Mouse (Mus musculus) limb, embryonic 11.5 days (tissue): ENCODE data around the gene Skint3. TPM values are rescaled to one million over a fixed set of nuclear protein-coding genes. Genes with fewer than 3 reads are reported as not detected.

ENCODE experiments used
- ATAC-seq: fragments of 200-750 bp; cut with Nextera tagmentation; 2 replicates; pipeline ENCODE4 v1.8.0; 2017; ENCODE audit warnings: low read depth; ENCODE audit not compliant: insufficient number of reproducible peaks, low FRiP score, low TSS enrichment
- DNase-seq: peaks from one replicate; pipeline ENCODE4 v3.0.0-alpha.2; 2015; ENCODE audit warnings: low spot score
- H3K27ac ChIP-seq: fragments of 300-500 bp; sonication (generic); replicated peaks from 2 replicates; pipeline ENCODE4 v1.5.1; 2014; ENCODE audit warnings: low read depth, mild to moderate bottlenecking, low read length
- H3K27me3 ChIP-seq: fragments of 300-500 bp; sonication (generic); 2 replicates; pipeline ENCODE4 v1.6.1; 2014; ENCODE audit warnings: mild to moderate bottlenecking, low read length, mixed read lengths; ENCODE audit not compliant: control insufficient read depth, insufficient read depth
- H3K36me3 ChIP-seq: fragments of 300-500 bp; sonication (generic); 2 replicates; pipeline ENCODE4 v1.6.1; 2014; ENCODE audit warnings: mild to moderate bottlenecking, low read length, moderate library complexity, mixed read lengths; ENCODE audit not compliant: control insufficient read depth, insufficient read depth
- H3K4me1 ChIP-seq: fragments of 300-500 bp; sonication (generic); 2 replicates; pipeline ENCODE4 v1.6.1; 2014; ENCODE audit warnings: low read length, mixed read lengths; ENCODE audit not compliant: control insufficient read depth, insufficient read depth
- H3K4me2 ChIP-seq: fragments of 300-500 bp; sonication (generic); 2 replicates; pipeline ENCODE4 v1.6.1; 2014; ENCODE audit warnings: low read depth, mild to moderate bottlenecking, moderate library complexity; ENCODE audit not compliant: severe bottlenecking
- H3K4me3 ChIP-seq: fragments of 300-500 bp; sonication (generic); 2 replicates; pipeline ENCODE4 v1.5.1; 2014; ENCODE audit warnings: low read depth, low read length
- H3K9ac ChIP-seq: fragments of 300-500 bp; sonication (generic); 2 replicates; pipeline ENCODE4 v1.6.1; 2014; ENCODE audit warnings: mild to moderate bottlenecking, low read length
- H3K9me3 ChIP-seq: fragments of 300-500 bp; sonication (generic); 2 replicates; pipeline ENCODE4 v1.6.1; 2016; ENCODE audit warnings: low read length; ENCODE audit not compliant: control insufficient read depth
- WGBS: fragments of 180-500 bp; shearing (Covaris S2); extraction: QIAGEN DNeasy Blood & Tissue Kit; methylation state at CpG from one replicate; pipeline ENCODE4 v1.1.7; 2014; 5-methylcytosine and 5-hydroxymethylcytosine counted together
- polyA plus RNA-seq: library from polyadenylated mRNA; unstranded; fragments of >200 nt; fragmentation: Nextera tagmentation; extraction: Ambion mirVana; gene quantifications from 2 replicates; pipeline ENCODE4 v1.2.1, GENCODE M21; 2014

Skint3 gene
- polyA plus RNA-seq: not detected in 2 replicates

DNA sequence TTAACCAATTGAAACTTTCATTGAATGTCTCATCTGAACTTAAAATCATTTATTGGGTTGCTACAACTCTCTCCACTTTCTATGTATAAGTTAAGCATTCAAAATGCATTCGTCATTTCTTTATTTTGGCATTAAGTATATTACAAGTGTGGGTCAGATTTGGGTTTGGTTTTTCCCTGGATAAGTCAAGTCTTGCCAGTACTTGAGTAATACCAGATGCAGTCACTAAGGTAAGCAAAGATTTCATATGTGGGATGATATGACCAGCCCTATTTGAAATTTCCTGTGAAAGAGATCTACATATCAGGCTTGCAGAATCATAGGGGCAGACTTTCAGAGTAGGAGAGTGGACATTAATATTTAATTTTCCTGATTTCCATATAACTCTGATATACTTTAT, at the start of gene Skint3:
Skint3 (plus strand) TSS at position 301 of the 400 bp plus-strand sequence.
- WGBS: 89% methylated on average over 1 of the region's 1 CpGs
- no peak within 1 kb of the TSS for H3K4me2 ChIP-seq
- H3K27me3 ChIP-seq: no peaks in the 10 kb centered on the region
- H3K4me1 ChIP-seq: no peaks in the 10 kb centered on the region
- no peak for ATAC-seq
- no peaks in the 10 kb centered on the region for H3K9me3 ChIP-seq
- H3K36me3 ChIP-seq: no peaks in the 10 kb centered on the region
- no peak for DNase-seq
- no peak within 1 kb of the TSS for H3K4me3 ChIP-seq
- H3K9ac ChIP-seq: no peak within 1 kb of the TSS
- H3K27ac ChIP-seq: no peak within 1 kb of the TSS

- H3K36me3 ChIP-seq: no peaks in the 10 kb centered on the region
- H3K9me3 ChIP-seq: no peaks in the 10 kb centered on the region; the same call in 1 of the 2 replicates
- H3K4me3 ChIP-seq: no peak overlapping the region
- no peak overlapping the region for H3K4me2 ChIP-seq
- no peaks in the 10 kb centered on the region for H3K27me3 ChIP-seq
- ATAC-seq (no peak), DNase-seq (no peak)
- no peak overlapping the region for H3K27ac ChIP-seq
- H3K4me1 ChIP-seq: no peaks in the 10 kb centered on the region
- WGBS: 91% methylated on average over 1 of the region's 1 CpGs
- no peak overlapping the region for H3K9ac ChIP-seq
Measured at GRCm38 (mm10) chr4:112243416-112243815, 11.4 kb downstream of the Skint3 start.

GRCm38 (mm10) chr4:112243951-112244350, 11.9 kb downstream of the Skint3 start:
- no peak overlapping the region for H3K27ac ChIP-seq
- DNase-seq (no peak), ATAC-seq (no peak)
- no peaks in the 10 kb centered on the region for H3K27me3 ChIP-seq
- WGBS: 87% methylated on average over 3 of the region's 3 CpGs
- H3K4me1 ChIP-seq: no peaks in the 10 kb centered on the region
- no peak overlapping the region for H3K4me3 ChIP-seq
- H3K9me3 ChIP-seq: no peaks in the 10 kb centered on the region; the same call in 1 of the 2 replicates
- H3K36me3 ChIP-seq: no peaks in the 10 kb centered on the region
- H3K4me2 ChIP-seq: no peak overlapping the region
- H3K9ac ChIP-seq: no peak overlapping the region

DNA sequence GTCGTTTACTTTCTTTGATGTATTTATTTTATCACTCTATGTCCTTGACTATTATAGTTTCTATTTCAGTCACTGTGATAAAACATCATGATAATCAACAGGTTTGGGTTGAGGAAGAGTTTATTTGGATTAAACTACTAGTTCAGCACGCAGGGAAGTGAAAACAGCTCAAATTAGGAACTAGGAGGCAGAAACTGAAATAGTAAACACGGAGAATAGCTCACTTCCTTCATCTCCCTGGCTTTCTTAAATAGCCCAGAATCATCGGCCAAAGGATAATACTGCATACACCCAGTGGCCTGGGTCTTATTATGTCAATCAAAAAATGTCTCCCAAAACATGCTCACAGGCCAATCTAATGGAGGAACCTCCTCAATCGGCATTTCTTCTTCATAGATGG, 24.0 kb downstream of the Skint3 start:
- ATAC-seq (no peak), DNase-seq (no peak)
- WGBS: 83% methylated on average over 5 of the region's 5 CpGs
- H3K4me3 ChIP-seq: no peak overlapping the region
- no peak overlapping the region for H3K9ac ChIP-seq
- no peaks in the 10 kb centered on the region for H3K36me3 ChIP-seq
- no peaks in the 10 kb centered on the region; the same call in 1 of the 2 replicates for H3K9me3 ChIP-seq
- H3K4me2 ChIP-seq: no peak overlapping the region
- no peak overlapping the region for H3K27ac ChIP-seq
- H3K4me1 ChIP-seq: no peaks in the 10 kb centered on the region
- H3K27me3 ChIP-seq: no peaks in the 10 kb centered on the region

- Histone ChIP-seq H3K4me2 (no peak overlapping the region), H3K27ac (no peak overlapping the region), H3K9ac (no peak overlapping the region), H3K36me3 (no peaks in the 10 kb centered on the region), H3K4me1 (no peaks in the 10 kb centered on the region), H3K9me3 (no peaks in the 10 kb centered on the region; the same call in 1 of the 2 replicates), H3K4me3 (no peak overlapping the region), H3K27me3 (no peaks in the 10 kb centered on the region)
- no peak for DNase-seq
- no peak for ATAC-seq
- whole genome bisulfite sequencing: 86% methylated on average over 12 of the region's 12 CpGs
Measured at GRCm38 (mm10) chr4:112287178-112287974, 55.3 kb downstream of the Skint3 start.

- no peaks in the 10 kb centered on the region for H3K36me3 ChIP-seq
- 91% methylated on average over 4 of the region's 4 CpGs for WGBS
- H3K9me3 ChIP-seq: no peaks in the 10 kb centered on the region; the same call in 1 of the 2 replicates
Measured at GRCm38 (mm10) chr4:112288396-112288795, 56.4 kb downstream of the Skint3 start.

DNA sequence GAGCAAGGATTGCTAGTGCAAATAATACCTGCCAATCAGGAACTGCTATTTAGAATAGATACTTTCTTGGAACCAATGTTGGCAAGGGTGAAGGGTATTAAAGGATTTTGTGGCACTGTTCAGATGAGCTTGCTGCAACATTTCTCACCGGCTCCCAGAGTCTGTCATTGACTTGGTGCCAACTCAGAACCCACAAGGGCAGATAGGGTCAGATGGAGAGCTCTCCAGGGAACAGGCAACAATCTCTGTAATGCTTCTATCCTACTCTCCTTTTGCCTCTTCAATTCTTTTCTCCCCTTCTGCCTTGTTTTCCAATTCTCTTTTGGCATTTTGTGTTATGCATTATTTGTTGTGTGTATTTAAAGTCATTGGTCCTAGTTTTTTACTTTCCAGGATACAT, 70.3 kb downstream of the Skint3 start:
- no peak overlapping the region for H3K4me3 ChIP-seq
- H3K9ac ChIP-seq: no peak overlapping the region
- no peaks in the 10 kb centered on the region for H3K4me1 ChIP-seq
- no peak for ATAC-seq
- no peaks in the 10 kb centered on the region for H3K27me3 ChIP-seq
- 79% methylated on average over 1 of the region's 1 CpGs for WGBS
- no peak for DNase-seq
- no peak overlapping the region for H3K27ac ChIP-seq
- no peak overlapping the region for H3K4me2 ChIP-seq
- no peaks in the 10 kb centered on the region for H3K36me3 ChIP-seq
- H3K9me3 ChIP-seq: no peaks in the 10 kb centered on the region

More at GRCm38 (mm10) chr4:112288396-112288795, 56.4 kb downstream of the Skint3 start:
- Histone ChIP-seq H3K27me3 (no peaks in the 10 kb centered on the region), H3K4me1 (no peaks in the 10 kb centered on the region), H3K4me2 (no peak overlapping the region), H3K9ac (no peak overlapping the region), H3K27ac (no peak overlapping the region), H3K4me3 (no peak overlapping the region)
- ATAC-seq: no peak
- no peak for DNase-seq

GRCm38 (mm10) chr4:112302855-112303509, 70.9 kb downstream of the Skint3 start:
- Histone ChIP-seq H3K27ac (no peak overlapping the region), H3K9me3 (no peaks in the 10 kb centered on the region), H3K27me3 (no peaks in the 10 kb centered on the region), H3K4me2 (no peak overlapping the region), H3K36me3 (no peaks in the 10 kb centered on the region), H3K9ac (no peak overlapping the region), H3K4me1 (no peaks in the 10 kb centered on the region), H3K4me3 (no peak overlapping the region)
- 81% methylated on average over 3 of the region's 3 CpGs for WGBS
- DNase-seq: no peak
- no peak for ATAC-seq
